Mouse (Mus musculus): ENCODE measurements around the gene Abcg1. TPM values are rescaled to one million over a fixed set of nuclear protein-coding genes. Genes with fewer than 3 reads are reported as not detected.

Abcg1 gene
- 18.2 and 18.7 TPM in 2 replicates for polyA plus RNA-seq (2015; fragmentation: Nextera tagmentation; extraction: Ambion mirVana)

GRCm38 (mm10) chr17:31057151-31057890 is at the start of gene Abcg1:
TSS of gene Abcg1 (plus strand) at chr17:31057675.
- Histone ChIP-seq H3K36me3 (ENCODE audit: poor library complexity, severe bottlenecking) (no peaks in the 10 kb centered on the region), H3K9me3 (replicated peaks) (peaks cover 9% of the 10 kb centered on the region), H3K27ac (peak within 1 kb of the TSS; percentile 87), H3K4me3 (peak within 1 kb of the TSS; percentile 70), H3K4me1 (peaks cover 45% of the 10 kb centered on the region), H3K4me2 (peak within 1 kb of the TSS; percentile 98), H3K9ac (peak within 1 kb of the TSS; percentile 78), H3K27me3 (peaks cover 16% of the 10 kb centered on the region)
- ATAC-seq: peak; percentile 89
- 1% methylated on average over 49 of the region's 49 CpGs for WGBS

GRCm38 (mm10) chr17:31008416-31008815 is 49.1 kb upstream of the Abcg1 start:
- no peaks in the 10 kb centered on the region for H3K9me3 ChIP-seq (replicated peaks)
- H3K27ac ChIP-seq: no peak overlapping the region
- no peak overlapping the region for H3K4me3 ChIP-seq
- H3K27me3 ChIP-seq: no peaks in the 10 kb centered on the region
- no peaks in the 10 kb centered on the region for H3K4me1 ChIP-seq
- no peaks in the 10 kb centered on the region for H3K36me3 ChIP-seq (ENCODE audit: poor library complexity, severe bottlenecking)
- H3K9ac ChIP-seq: no peak overlapping the region
- ATAC-seq: no peak
- 87% methylated on average over 8 of the region's 8 CpGs for WGBS
- no peak overlapping the region for H3K4me2 ChIP-seq

GRCm38 (mm10) chr17:31011551-31012394 is 45.7 kb upstream of the Abcg1 start:
- no peaks in the 10 kb centered on the region for H3K36me3 ChIP-seq (ENCODE audit: poor library complexity, severe bottlenecking)
- ATAC-seq: 0 out of 2 replicates have a peak, but pooled peaks have one; percentile 36
- H3K4me2 ChIP-seq: no peak overlapping the region
- H3K4me1 ChIP-seq: no peaks in the 10 kb centered on the region
- no peak overlapping the region for H3K27ac ChIP-seq
- WGBS: 37% methylated on average over 9 of the region's 9 CpGs
- H3K9ac ChIP-seq: no peak overlapping the region
- H3K9me3 ChIP-seq (replicated peaks): peaks cover 7% of the 10 kb centered on the region
- no peak overlapping the region for H3K4me3 ChIP-seq
- no peaks in the 10 kb centered on the region for H3K27me3 ChIP-seq

GRCm38 (mm10) chr17:31018267-31018666 is 39.2 kb upstream of the Abcg1 start:
- H3K27me3 ChIP-seq: no peaks in the 10 kb centered on the region
- no peak overlapping the region for H3K9ac ChIP-seq
- H3K4me2 ChIP-seq: no peak overlapping the region
- H3K36me3 ChIP-seq (ENCODE audit: poor library complexity, severe bottlenecking): no peaks in the 10 kb centered on the region
- H3K4me1 ChIP-seq: no peaks in the 10 kb centered on the region
- H3K9me3 ChIP-seq (replicated peaks): peaks cover 9% of the 10 kb centered on the region
- no peak overlapping the region for H3K4me3 ChIP-seq
- no peak overlapping the region for H3K27ac ChIP-seq
- ATAC-seq: no peak
- 69% methylated on average over 4 of the region's 4 CpGs for WGBS

- H3K9me3 ChIP-seq (replicated peaks): peaks cover 9% of the 10 kb centered on the region
- no peak for ATAC-seq
Measured at GRCm38 (mm10) chr17:31019505-31019904, 38.0 kb upstream of the Abcg1 start.

GRCm38 (mm10) chr17:31020078-31020477 is 37.4 kb upstream of the Abcg1 start:
- H3K36me3 ChIP-seq (ENCODE audit: poor library complexity, severe bottlenecking): no peaks in the 10 kb centered on the region
- H3K9me3 ChIP-seq (replicated peaks): peaks cover 9% of the 10 kb centered on the region
- H3K27me3 ChIP-seq: no peaks in the 10 kb centered on the region
- WGBS: 82% methylated on average over 2 of the region's 2 CpGs
- H3K4me1 ChIP-seq: no peaks in the 10 kb centered on the region
- ATAC-seq: no peak
- H3K9ac ChIP-seq: no peak overlapping the region
- no peak overlapping the region for H3K27ac ChIP-seq
- H3K4me2 ChIP-seq: no peak overlapping the region
- H3K4me3 ChIP-seq: no peak overlapping the region

More at GRCm38 (mm10) chr17:31019505-31019904, 38.0 kb upstream of the Abcg1 start:
- no peak overlapping the region for H3K9ac ChIP-seq
- H3K27me3 ChIP-seq: no peaks in the 10 kb centered on the region
- no peak overlapping the region for H3K27ac ChIP-seq
- 4% methylated on average over 2 of the region's 2 CpGs for WGBS
- H3K4me1 ChIP-seq: no peaks in the 10 kb centered on the region
- no peak overlapping the region for H3K4me2 ChIP-seq
- H3K4me3 ChIP-seq: no peak overlapping the region
- no peaks in the 10 kb centered on the region for H3K36me3 ChIP-seq (ENCODE audit: poor library complexity, severe bottlenecking)

DNA sequence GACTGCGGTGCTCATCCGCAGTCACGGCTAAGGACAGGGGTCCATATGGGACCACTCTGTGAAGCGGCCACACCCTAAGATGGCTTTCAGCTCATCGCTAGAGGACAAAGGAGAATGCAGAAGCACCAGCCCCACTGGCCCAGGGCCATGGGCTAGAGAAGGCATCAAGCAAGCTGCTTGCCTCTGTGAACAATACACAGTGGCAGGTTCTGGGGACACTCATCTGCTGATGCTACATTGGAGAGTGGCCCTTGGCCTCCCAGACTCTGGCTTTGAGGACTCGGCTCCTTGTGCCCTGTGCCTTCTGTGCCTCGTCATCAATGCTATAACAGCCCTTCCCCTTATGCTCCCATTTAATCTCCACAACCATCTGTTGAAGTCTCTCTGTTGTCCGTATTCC is 36.2 kb upstream of the Abcg1 start:
- H3K27me3 ChIP-seq: no peaks in the 10 kb centered on the region
- H3K9me3 ChIP-seq (replicated peaks): peaks cover 6% of the 10 kb centered on the region; the same call in 1 of the 2 replicates
- no peak overlapping the region for H3K4me3 ChIP-seq
- H3K4me1 ChIP-seq: no peaks in the 10 kb centered on the region
- H3K4me2 ChIP-seq: no peak overlapping the region
- no peak overlapping the region for H3K27ac ChIP-seq
- H3K36me3 ChIP-seq (ENCODE audit: poor library complexity, severe bottlenecking): no peaks in the 10 kb centered on the region
- WGBS: 84% methylated on average over 8 of the region's 8 CpGs
- ATAC-seq: no peak
- no peak overlapping the region for H3K9ac ChIP-seq

- Histone ChIP-seq H3K27ac (no peak overlapping the region), H3K36me3 (ENCODE audit: poor library complexity, severe bottlenecking) (no peaks in the 10 kb centered on the region), H3K4me3 (no peak overlapping the region), H3K4me2 (no peak overlapping the region), H3K27me3 (no peaks in the 10 kb centered on the region), H3K9ac (no peak overlapping the region), H3K4me1 (no peaks in the 10 kb centered on the region), H3K9me3 (replicated peaks) (no peaks in the 10 kb centered on the region)
- 81% methylated on average over 7 of the region's 7 CpGs for WGBS
- ATAC-seq: no peak
Measured at GRCm38 (mm10) chr17:31024125-31024781, 33.2 kb upstream of the Abcg1 start.

DNA sequence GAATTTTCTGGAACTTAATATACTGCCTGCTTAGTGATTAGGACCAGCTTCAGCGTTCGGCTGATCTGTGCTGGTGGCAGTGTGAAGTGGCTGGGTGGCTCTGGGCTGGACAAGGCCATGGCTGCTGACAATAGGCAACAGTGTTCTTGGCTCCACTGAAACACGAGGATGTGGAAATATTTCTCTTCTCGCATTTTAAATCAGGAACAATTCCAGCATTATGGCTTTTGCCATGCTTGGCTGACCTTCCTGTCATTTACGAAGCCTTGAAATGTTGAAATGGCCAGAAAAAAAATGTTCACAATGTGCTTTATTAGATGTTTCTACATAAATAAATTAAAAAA is 32.7 kb upstream of the Abcg1 start:
- Histone ChIP-seq H3K4me2 (no peak overlapping the region), H3K4me1 (no peaks in the 10 kb centered on the region), H3K27ac (no peak overlapping the region), H3K9ac (no peak overlapping the region), H3K27me3 (no peaks in the 10 kb centered on the region), H3K4me3 (no peak overlapping the region), H3K9me3 (replicated peaks) (no peaks in the 10 kb centered on the region), H3K36me3 (ENCODE audit: poor library complexity, severe bottlenecking) (no peaks in the 10 kb centered on the region)
- no peak for ATAC-seq
- WGBS: 81% methylated on average over 5 of the region's 5 CpGs

GRCm38 (mm10) chr17:31026986-31027385 is 30.5 kb upstream of the Abcg1 start:
- no peak for ATAC-seq
- no peak overlapping the region for H3K27ac ChIP-seq
- 86% methylated on average over 6 of the region's 6 CpGs for WGBS

GRCm38 (mm10) chr17:31027723-31028122 is 29.8 kb upstream of the Abcg1 start:
- Histone ChIP-seq H3K4me3 (no peak overlapping the region), H3K4me2 (no peak overlapping the region), H3K9ac (no peak overlapping the region), H3K27ac (no peak overlapping the region), H3K9me3 (replicated peaks) (peaks cover 10% of the 10 kb centered on the region; the same call in 1 of the 2 replicates), H3K4me1 (no peaks in the 10 kb centered on the region), H3K36me3 (ENCODE audit: poor library complexity, severe bottlenecking) (no peaks in the 10 kb centered on the region), H3K27me3 (no peaks in the 10 kb centered on the region)
- WGBS: 91% methylated on average over 6 of the region's 6 CpGs
- no peak for ATAC-seq

More at GRCm38 (mm10) chr17:31026986-31027385, 30.5 kb upstream of the Abcg1 start:
- Histone ChIP-seq H3K4me3 (no peak overlapping the region), H3K9ac (no peak overlapping the region), H3K36me3 (ENCODE audit: poor library complexity, severe bottlenecking) (no peaks in the 10 kb centered on the region), H3K4me1 (no peaks in the 10 kb centered on the region), H3K4me2 (no peak overlapping the region), H3K9me3 (replicated peaks) (0 out of 2 replicates have a peak, but pooled peaks cover 3% of the 10 kb centered on the region), H3K27me3 (no peaks in the 10 kb centered on the region)

Data from forebrain, embryonic 13.5 days (tissue).